Mouse (Mus musculus) small intestine, adult 2 months (tissue): ENCODE data around the gene Cox5b.

ENCODE experiments used
- CTCF ChIP-seq: fragments of 200-500 bp; IDR thresholded peaks from 2 replicates; pipeline ENCODE4 v1.5.1; 2012; ENCODE audit warnings: low read depth, mild to moderate bottlenecking, control low read depth, inconsistent platforms, low read length, moderate library complexity, mixed read lengths; ENCODE audit not compliant: insufficient replicate concordance, insufficient read length; ENCODE audit errors: extremely low read depth
- POLR2A ChIP-seq: fragments of 200-500 bp; IDR thresholded peaks from 2 replicates; pipeline ENCODE4 v1.6.1; 2012; ENCODE audit warnings: low read depth, mild to moderate bottlenecking, control low read depth, inconsistent platforms, low read length, moderate library complexity

DNA sequence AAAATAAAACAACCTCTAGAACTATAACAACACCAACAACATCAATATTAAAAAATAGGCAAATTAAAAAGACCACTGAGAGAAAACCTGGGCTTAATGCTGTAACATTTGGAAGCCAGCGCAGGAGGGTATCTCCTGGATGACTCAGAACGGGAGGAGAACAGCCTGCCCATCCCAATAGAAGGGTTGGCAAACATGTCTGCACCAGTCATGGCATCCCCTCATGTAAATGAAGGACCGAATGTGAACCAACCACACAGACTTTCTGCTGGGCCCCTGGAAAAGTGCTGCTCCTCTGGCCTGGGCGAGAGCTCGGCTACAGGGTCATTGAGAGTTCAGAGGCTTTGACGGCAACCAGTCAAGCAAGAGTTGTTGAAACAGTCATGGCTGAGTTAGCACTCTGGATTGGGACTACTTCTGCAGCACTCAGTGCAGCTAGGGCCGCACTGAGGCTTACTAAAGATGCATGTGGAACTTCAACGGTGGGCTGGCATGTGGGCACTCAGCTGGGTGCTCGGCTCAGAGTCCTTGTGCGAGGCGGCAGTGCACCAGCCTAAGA lies 26.0 kb upstream of the Cox5b start:
- TF ChIP-seq CTCF (no peak), POLR2A (no peak)
